ENCODE assay signal across 8 mouse cellular contexts in genomic region chr4:140657681-140658575, GRCm38 (mm10). TPM values are rescaled to one million over a fixed set of nuclear protein-coding genes. Genes with fewer than 3 reads are reported as not detected.
DNase-seq lines count a peak whose midpoint lies in the region; ATAC-seq and TF ChIP-seq lines count a peak whose summit lies in the region.

No protein-coding gene starts in this region.

- peak; percentile 82 for ATAC-seq in heart, embryonic 12.5 days (ENCODE audit: insufficient number of reproducible peaks, low FRiP score)
- peak; percentile 84 for ATAC-seq in kidney, embryonic 16.5 days (ENCODE audit: low FRiP score, low TSS enrichment)
- ATAC-seq in limb, embryonic 13.5 days (ENCODE audit: low FRiP score, low read depth) = peak; percentile 86
- peak; percentile 92 for ATAC-seq in neural tube, embryonic 11.5 days (ENCODE audit: insufficient read depth, low FRiP score, low TSS enrichment)
- no peak for ATAC-seq in activated CD4-positive, CD25-positive, alpha-beta regulatory T cell, adult 4 months

- H3K9me3 ChIP-seq in forebrain, embryonic 10.5 days = no peaks in the 10 kb centered on the region
- no peaks in the 10 kb centered on the region for H3K9me3 ChIP-seq in heart, embryonic 12.5 days (replicated peaks)
- no peaks in the 10 kb centered on the region for H3K9me3 ChIP-seq in kidney, embryonic 16.5 days (ENCODE audit: low read length)
- no peaks in the 10 kb centered on the region for H3K9me3 ChIP-seq in limb, embryonic 13.5 days
- H3K9me3 ChIP-seq in neural tube, embryonic 11.5 days (ENCODE audit: control insufficient read depth, low read length) = no peaks in the 10 kb centered on the region

- no peaks in the 10 kb centered on the region for H3K27me3 ChIP-seq in liver, adult 2 months (ENCODE audit: control insufficient read depth, insufficient read depth, low read length)
- H3K27me3 ChIP-seq in forebrain, embryonic 10.5 days (ENCODE audit: poor library complexity, severe bottlenecking) = peaks cover 33% of the 10 kb centered on the region
- H3K27me3 ChIP-seq in heart, embryonic 12.5 days (replicated peaks) = 0 out of 2 replicates have a peak, but pooled peaks cover 6% of the 10 kb centered on the region
- H3K27me3 ChIP-seq in kidney, embryonic 16.5 days (ENCODE audit: insufficient read depth, low read length) = no peaks in the 10 kb centered on the region
- H3K27me3 ChIP-seq in limb, embryonic 13.5 days = no peaks in the 10 kb centered on the region
- no peaks in the 10 kb centered on the region for H3K27me3 ChIP-seq in neural tube, embryonic 11.5 days (ENCODE audit: control insufficient read depth, insufficient read depth, low read length)

- H3K36me3 ChIP-seq in liver, adult 2 months (ENCODE audit: control insufficient read depth, insufficient read depth, low read length) = no peaks in the 10 kb centered on the region
- H3K36me3 ChIP-seq in forebrain, embryonic 10.5 days (replicated peaks) = no peaks in the 10 kb centered on the region
- H3K36me3 ChIP-seq in heart, embryonic 12.5 days = no peaks in the 10 kb centered on the region
- H3K36me3 ChIP-seq in kidney, embryonic 16.5 days (ENCODE audit: insufficient read depth, low read length) = no peaks in the 10 kb centered on the region
- no peaks in the 10 kb centered on the region for H3K36me3 ChIP-seq in limb, embryonic 13.5 days
- H3K36me3 ChIP-seq in neural tube, embryonic 11.5 days (ENCODE audit: control insufficient read depth, insufficient read depth, low read length) = no peaks in the 10 kb centered on the region

- no peak for TF ChIP-seq POLR2A in liver, adult 2 months (IDR thresholded peaks at IDR 0.05; ENCODE audit: extremely low read depth, insufficient read depth, low read length)

- TF ChIP-seq CTCF in liver, adult 2 months (IDR thresholded peaks at IDR 0.05; ENCODE audit: low read depth, low read length) = no peak

- peaks cover 5% of the 10 kb centered on the region for H3K4me1 ChIP-seq in liver, adult 2 months (ENCODE audit: control insufficient read depth, insufficient read depth, low read length)
- peaks cover 73% of the 10 kb centered on the region for H3K4me1 ChIP-seq in forebrain, embryonic 10.5 days
- peaks cover 34% of the 10 kb centered on the region for H3K4me1 ChIP-seq in heart, embryonic 12.5 days (replicated peaks)
- peaks cover 61% of the 10 kb centered on the region for H3K4me1 ChIP-seq in kidney, embryonic 16.5 days (ENCODE audit: insufficient read depth, low read length)
- H3K4me1 ChIP-seq in limb, embryonic 13.5 days = peaks cover 62% of the 10 kb centered on the region
- peaks cover 23% of the 10 kb centered on the region for H3K4me1 ChIP-seq in neural tube, embryonic 11.5 days (ENCODE audit: control insufficient read depth, insufficient read depth, low read length)

- 15% methylated on average over 24 of the region's 24 CpGs for WGBS in liver, adult 2 months
- 4% methylated on average over 24 of the region's 24 CpGs for WGBS in forebrain, embryonic 10.5 days
- 6% methylated on average over 23 of the region's 24 CpGs for WGBS in heart, embryonic 12.5 days
- 10% methylated on average over 24 of the region's 24 CpGs for WGBS in kidney, embryonic 16.5 days
- 6% methylated on average over 24 of the region's 24 CpGs for WGBS in limb, embryonic 13.5 days
- WGBS in neural tube, embryonic 11.5 days = 3% methylated on average over 24 of the region's 24 CpGs

- H3K27ac ChIP-seq in liver, adult 2 months (replicated peaks; ENCODE audit: insufficient read depth, low read depth, low read length) = peak overlapping the region; percentile 32
- H3K27ac ChIP-seq in forebrain, embryonic 10.5 days = peak overlapping the region; percentile 92
- H3K27ac ChIP-seq in heart, embryonic 12.5 days (ENCODE audit: poor library complexity, severe bottlenecking) = peak overlapping the region; percentile 97
- H3K27ac ChIP-seq in kidney, embryonic 16.5 days (ENCODE audit: low read length) = peak overlapping the region; percentile 94
- H3K27ac ChIP-seq in limb, embryonic 13.5 days = peak overlapping the region; percentile 96
- peak overlapping the region; percentile 95 for H3K27ac ChIP-seq in neural tube, embryonic 11.5 days (ENCODE audit: low read depth, low read length)

- peak overlapping the region; percentile 33; the same call in 1 of the 2 replicates for H3K4me3 ChIP-seq in liver, adult 2 months (ENCODE audit: insufficient read depth, low read depth, low read length)
- H3K4me3 ChIP-seq in forebrain, embryonic 10.5 days = peak overlapping the region; percentile 39
- H3K4me3 ChIP-seq in heart, embryonic 12.5 days = peak overlapping the region; percentile 7; the same call in 1 of the 2 replicates
- no peak overlapping the region for H3K4me3 ChIP-seq in kidney, embryonic 16.5 days (ENCODE audit: low read length)
- peak overlapping the region; percentile 16 for H3K4me3 ChIP-seq in limb, embryonic 13.5 days
- no peak overlapping the region for H3K4me3 ChIP-seq in neural tube, embryonic 11.5 days (ENCODE audit: low read depth, low read length)

- DNase-seq in liver, adult 2 months (ENCODE audit: extremely low read depth, low read depth, low spot score) = peak; percentile 76
- no peak for DNase-seq in liver
- peak; percentile 66 for DNase-seq in forebrain, embryonic 10.5 days (ENCODE audit: extremely low spot score, low spot score)
- peak; percentile 78 for DNase-seq in neural tube, embryonic 11.5 days (ENCODE audit: low spot score)

- H3K79me2 ChIP-seq in liver, adult 2 months (ENCODE audit: control insufficient read depth, insufficient read depth, low read length) = no peaks in the 10 kb centered on the region

- H3K4me2 ChIP-seq in heart, embryonic 12.5 days = peak overlapping the region; percentile 55
- peak overlapping the region; percentile 37 for H3K4me2 ChIP-seq in kidney, embryonic 16.5 days (replicated peaks; ENCODE audit: low read depth, low read length)
- H3K4me2 ChIP-seq in limb, embryonic 13.5 days (replicated peaks) = peak overlapping the region; percentile 56
- H3K4me2 ChIP-seq in neural tube, embryonic 11.5 days (ENCODE audit: low read depth) = peak overlapping the region; percentile 35

- peak overlapping the region; percentile 50 for H3K9ac ChIP-seq in liver, adult 2 months (ENCODE audit: low read depth, low read length)
- peak overlapping the region; percentile 53 for H3K9ac ChIP-seq in heart, embryonic 12.5 days
- H3K9ac ChIP-seq in kidney, embryonic 16.5 days (replicated peaks; ENCODE audit: low read length) = peak overlapping the region; percentile 67
- H3K9ac ChIP-seq in limb, embryonic 13.5 days = peak overlapping the region; percentile 59
- peak overlapping the region; percentile 54 for H3K9ac ChIP-seq in neural tube, embryonic 11.5 days (ENCODE audit: low read length)

RNA-seq across cellular contexts. Expression of gene Arhgef10l, which starts 7.9 kb away (rescaled TPM):
- 17.7 and 25.5 TPM in 2 replicates for total RNA-seq in liver, adult 2 months (2014; rRNA removed)
- polyA plus RNA-seq in liver, adult 2 months (2012; rRNA removed) = 54.4 and 69.9 TPM in 2 replicates
- 22.1 and 23.0 TPM in 2 replicates for polyA plus RNA-seq in forebrain, embryonic 10.5 days (2016; fragmentation: Nextera tagmentation; extraction: Ambion mirVana)
- 20.1 and 21.0 TPM in 2 replicates for polyA plus RNA-seq in heart, embryonic 12.5 days (2016; fragmentation: Nextera tagmentation; extraction: Ambion mirVana)
- 25.4 and 27.7 TPM in 2 replicates for polyA plus RNA-seq in kidney, embryonic 16.5 days (2015; fragmentation: Nextera tagmentation; extraction: Ambion mirVana)
- polyA plus RNA-seq in limb, embryonic 13.5 days (2015; fragmentation: Nextera tagmentation; extraction: Ambion mirVana) = 14.9 TPM in 2 replicates
- 20.1 and 25.3 TPM in 2 replicates for polyA plus RNA-seq in neural tube, embryonic 11.5 days (2014; fragmentation: Nextera tagmentation; extraction: Ambion mirVana)
- not detected for polyA plus RNA-seq in activated CD4-positive, CD25-positive, alpha-beta regulatory T cell, adult 4 months (2017; shearing (Covaris generic))

RNA-seq across cellular contexts. Expression of gene Rcc2, which starts 42.4 kb away (rescaled TPM):
- total RNA-seq in liver, adult 2 months (2014; rRNA removed) = 5.3 and 7.2 TPM in 2 replicates
- 14.3 and 16.3 TPM in 2 replicates for polyA plus RNA-seq in liver, adult 2 months (2012; rRNA removed)
- 40.8 and 44.7 TPM in 2 replicates for polyA plus RNA-seq in forebrain, embryonic 10.5 days (2016; fragmentation: Nextera tagmentation; extraction: Ambion mirVana)
- 38.5 and 40.6 TPM in 2 replicates for polyA plus RNA-seq in heart, embryonic 12.5 days (2016; fragmentation: Nextera tagmentation; extraction: Ambion mirVana)
- 19.5 and 21.0 TPM in 2 replicates for polyA plus RNA-seq in kidney, embryonic 16.5 days (2015; fragmentation: Nextera tagmentation; extraction: Ambion mirVana)
- 32.8 and 41.5 TPM in 2 replicates for polyA plus RNA-seq in limb, embryonic 13.5 days (2015; fragmentation: Nextera tagmentation; extraction: Ambion mirVana)
- polyA plus RNA-seq in neural tube, embryonic 11.5 days (2014; fragmentation: Nextera tagmentation; extraction: Ambion mirVana) = 76.3 and 79.9 TPM in 2 replicates
- polyA plus RNA-seq in activated CD4-positive, CD25-positive, alpha-beta regulatory T cell, adult 4 months (2017; shearing (Covaris generic)) = 10 to 100 TPM; 17.6 to 22.8 TPM

Comparison
In these comparisons a context has a peak if more than half of its experiments do, and no peak if none do; other contexts are left out.
1. H3K27ac ChIP-seq: peak in every context shown above with its lines; median percentile 97 in heart, embryonic 12.5 days; 96 in limb, embryonic 13.5 days; 95 in neural tube, embryonic 11.5 days; 94 in kidney, embryonic 16.5 days; 92 in forebrain, embryonic 10.5 days; 32 in liver, adult 2 months.
2. H3K4me3 ChIP-seq: peak in liver, adult 2 months (single experiment), forebrain, embryonic 10.5 days (single experiment), heart, embryonic 12.5 days (single experiment) and limb, embryonic 13.5 days (single experiment); none in kidney, embryonic 16.5 days (single experiment) and neural tube, embryonic 11.5 days (single experiment).
3. RNA of gene Arhgef10l, which starts 7.9 kb away (polyA plus RNA-seq): 54.4 to 69.9 TPM in liver, adult 2 months, 25.4 to 27.7 TPM in kidney, embryonic 16.5 days, 20.1 to 25.3 TPM in neural tube, embryonic 11.5 days, 22.1 to 23.0 TPM in forebrain, embryonic 10.5 days, 20.1 to 21.0 TPM in heart, embryonic 12.5 days and 14.9 TPM in limb, embryonic 13.5 days; not detected in activated CD4-positive, CD25-positive, alpha-beta regulatory T cell, adult 4 months; every median in the first group is over 10 times any median in the second.
4. Peak in every context shown above with its lines, with median percentiles within 50 percentile points of each other: H3K9ac ChIP-seq and H3K4me2 ChIP-seq.